Mouse (Mus musculus): Measurements from ENCODE around the gene Map3k6.

DNA sequence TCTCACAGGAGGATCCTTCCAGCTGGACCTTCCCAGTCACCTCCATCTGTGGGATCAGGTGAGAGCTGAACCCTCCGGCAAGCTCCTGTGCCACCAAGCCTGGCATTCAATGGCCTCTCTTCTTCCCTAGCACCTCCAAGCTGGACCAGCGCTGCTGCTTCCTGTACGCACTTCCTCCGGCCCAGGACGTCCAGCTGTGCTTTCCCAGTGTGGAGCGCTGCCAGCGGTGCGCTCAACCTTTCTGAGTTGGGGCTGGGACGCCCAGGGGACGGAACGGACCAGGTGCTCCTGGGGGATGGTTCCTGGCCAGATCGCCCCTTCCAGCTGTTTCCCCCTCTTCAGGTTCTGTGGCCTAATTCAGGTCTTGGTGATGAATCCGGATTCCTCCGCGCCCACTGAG is 6.5 kb downstream of the Map3k6 start:
- TF ChIP-seq POLR2A (IDR thresholded peaks at IDR 0.05; ENCODE audit: low read depth, low read length) (no peak), CTCF (IDR thresholded peaks at IDR 0.05; ENCODE audit: borderline replicate concordance, insufficient read depth, low read length) (no peak)
